Mouse (Mus musculus) bone marrow macrophage, adult 2 months (primary cell): ENCODE measurements around the gene Tmem235.

Experiments
- CTCF ChIP-seq: IDR thresholded peaks from 2 replicates; pipeline ENCODE4 v1.5.1; 2012; ENCODE audit warnings: low read depth, mild to moderate bottlenecking, low read length, moderate library complexity
- POLR2A ChIP-seq: IDR thresholded peaks from 2 replicates; pipeline ENCODE4 v1.6.1; 2012; ENCODE audit warnings: mild to moderate bottlenecking, low read depth, low read length, borderline replicate concordance

DNA sequence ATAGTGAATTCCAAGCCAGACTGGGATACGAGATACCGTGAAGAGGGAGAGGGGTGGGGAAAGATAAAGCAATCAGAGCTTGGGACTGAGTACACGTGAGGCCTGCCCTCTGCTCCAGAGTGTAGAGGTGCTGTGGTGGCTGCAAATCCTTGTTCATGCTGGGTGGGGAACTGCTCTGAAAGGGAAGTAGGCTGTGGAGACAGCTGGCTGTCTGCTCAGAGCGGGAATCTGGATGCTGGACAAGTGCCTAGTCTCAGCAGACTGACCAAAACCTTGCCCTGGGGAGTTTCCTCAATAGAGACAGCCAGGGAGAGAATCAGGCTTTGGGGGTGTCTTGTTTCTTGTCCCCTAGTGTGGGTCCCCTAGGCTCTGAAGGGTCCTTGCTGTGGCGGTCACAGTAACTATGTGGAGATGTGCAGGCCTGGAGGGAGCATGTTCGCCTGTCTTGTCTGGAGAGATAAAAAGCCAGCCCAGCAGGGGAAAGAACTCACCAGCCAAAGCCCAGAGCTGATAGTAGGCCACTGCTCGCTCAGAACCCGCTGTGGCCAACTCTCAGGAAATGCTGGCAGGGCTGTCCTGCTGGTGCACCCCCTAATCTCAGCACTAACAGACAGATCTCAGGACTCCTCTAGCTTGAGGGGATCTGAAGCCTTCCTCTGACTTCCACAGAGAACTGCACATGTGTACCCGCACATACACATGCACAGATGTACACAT, 31.5 kb upstream of the Tmem235 start:
- TF ChIP-seq CTCF (no peak), POLR2A (no peak)
